Mouse (Mus musculus) ES-E14 (cell line): ENCODE measurements around the gene Oasl2.

Experiments
- HCFC1 ChIP-seq: IDR thresholded peaks from 2 replicates; pipeline ENCODE4 v1.6.1; 2012; ENCODE audit warnings: low read length, inconsistent platforms, borderline replicate concordance; ENCODE audit not compliant: insufficient read depth
- MAFK ChIP-seq: IDR thresholded peaks from 2 replicates; pipeline ENCODE4 v1.6.1; 2014; ENCODE audit warnings: mild to moderate bottlenecking, low read depth, low read length, inconsistent platforms; ENCODE audit not compliant: insufficient read depth
- ZC3H11A ChIP-seq: IDR thresholded peaks from 2 replicates; pipeline ENCODE4 v1.6.1; 2012; ENCODE audit warnings: low read depth, mild to moderate bottlenecking, inconsistent platforms, low read length, borderline replicate concordance

DNA sequence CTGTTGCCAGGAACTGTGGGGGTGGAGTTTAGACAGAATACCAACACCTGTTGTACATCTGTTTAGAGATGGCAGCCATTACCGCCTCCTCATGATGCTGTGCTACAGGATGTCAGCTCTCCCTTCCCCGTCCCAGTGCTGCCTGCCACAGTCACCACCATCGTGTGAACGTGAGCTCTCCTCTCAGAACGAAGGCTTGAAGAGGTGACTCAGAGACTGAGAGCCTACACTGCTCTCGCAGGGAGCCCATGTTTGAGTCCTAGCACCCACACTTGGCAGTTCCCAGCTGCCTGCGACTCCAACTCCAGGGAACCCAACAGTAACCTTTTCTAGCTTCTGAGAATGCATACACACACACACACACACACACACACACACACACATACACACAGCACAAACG is 18.1 kb downstream of the Oasl2 start:
- no peak for TF ChIP-seq ZC3H11A
- no peak for TF ChIP-seq HCFC1
- no peak for TF ChIP-seq MAFK
